Mouse (Mus musculus) CH12.LX (cell line): ENCODE data around the gene Khk. TPM values are rescaled to one million over a fixed set of nuclear protein-coding genes. Genes with fewer than 3 reads are reported as not detected.

Experiments used
- DNase-seq: peaks from one replicate; pipeline ENCODE4 v3.0.0-alpha.2; 2013; ENCODE audit errors: extremely low read depth
- H3K27ac ChIP-seq: 2 replicates; pipeline ENCODE4 v1.5.1; 2012; ENCODE audit warnings: low read depth, mild to moderate bottlenecking, control low read depth, moderate library complexity; ENCODE audit not compliant: insufficient read depth
- H3K27me3 ChIP-seq: replicated peaks from 2 replicates; pipeline ENCODE3; 2012; ENCODE audit warnings: inconsistent platforms
- H3K36me3 ChIP-seq, 2 experiments: replicated peaks in 1 of 2; 2 replicates each; pipeline versions ENCODE3 to v1.6.1; 2012; ENCODE audit warnings: inconsistent platforms in 1 of 2, low read length in 1 of 2, mild to moderate bottlenecking in 1 of 2, mixed read lengths in 1 of 2, moderate library complexity in 1 of 2; ENCODE audit not compliant: control insufficient read depth in 1 of 2, insufficient read depth in 1 of 2
- H3K4me1 ChIP-seq, 2 experiments: 2 replicates each; pipeline ENCODE4 v1.6.1; 2012; ENCODE audit warnings: inconsistent platforms in 1 of 2, moderate library complexity in 1 of 2; ENCODE audit not compliant: insufficient read depth in 2 of 2, control insufficient read depth in 1 of 2
- H3K4me2 ChIP-seq: 2 replicates; pipeline ENCODE4 v1.6.1; 2012; ENCODE audit warnings: low read depth, mild to moderate bottlenecking, control low read depth; ENCODE audit not compliant: poor library complexity, insufficient read depth, severe bottlenecking
- H3K4me3 ChIP-seq, 3 experiments: fragments of 150-350 bp in 1 of 3; sonication (generic) in 1 of 3; replicated peaks in 1 of 3; 2 replicates each; pipeline versions ENCODE3 to v1.5.1; 2011 to 2012; ENCODE audit warnings: low read depth in 2 of 3, low read length in 2 of 3, mild to moderate bottlenecking in 2 of 3, moderate library complexity in 2 of 3, control low read depth in 1 of 3, improper control_type of control experiment in 1 of 3, inconsistent platforms in 1 of 3, mixed read lengths in 1 of 3; ENCODE audit not compliant: poor library complexity in 1 of 3
- H3K79me2 ChIP-seq: replicated peaks from 2 replicates; pipeline ENCODE4 v1.6.1; 2012; ENCODE audit warnings: mild to moderate bottlenecking, moderate library complexity; ENCODE audit not compliant: control insufficient read depth, poor library complexity, insufficient read depth, severe bottlenecking; ENCODE audit errors: extremely low read depth
- H3K9ac ChIP-seq: 2 replicates; pipeline ENCODE4 v1.6.1; 2012; ENCODE audit warnings: low read depth, mild to moderate bottlenecking, control low read depth, moderate library complexity; ENCODE audit not compliant: insufficient read depth
- H3K9me3 ChIP-seq: replicated peaks from 2 replicates; pipeline ENCODE3; 2012; ENCODE audit warnings: low read length, inconsistent platforms, mixed read lengths
- BHLHE40 ChIP-seq: IDR thresholded peaks from 2 replicates; pipeline ENCODE4 v1.6.1; 2011; ENCODE audit warnings: mild to moderate bottlenecking, low read depth, low read length, improper control_type of control experiment
- CHD1 ChIP-seq: IDR thresholded peaks from 2 replicates; pipeline ENCODE4 v1.6.1; 2012; ENCODE audit warnings: low read depth, low read length, improper control_type of control experiment, inconsistent platforms
- E2F4 ChIP-seq: IDR thresholded peaks from 2 replicates; pipeline ENCODE4 v1.6.1; 2011; ENCODE audit warnings: low read depth, low read length, improper control_type of control experiment; ENCODE audit not compliant: insufficient replicate concordance
- GABPA ChIP-seq: IDR thresholded peaks from 2 replicates; pipeline ENCODE4 v1.6.1; 2012; ENCODE audit warnings: low read depth, low read length, improper control_type of control experiment, inconsistent platforms; ENCODE audit not compliant: insufficient replicate concordance
- IRF4 ChIP-seq: IDR thresholded peaks from 2 replicates; pipeline ENCODE4 v1.6.1; 2014; ENCODE audit warnings: low read depth, mild to moderate bottlenecking, inconsistent platforms, low read length, improper control_type of control experiment
- KAT2A ChIP-seq: IDR thresholded peaks from 2 replicates; pipeline ENCODE4 v1.6.1; 2012; ENCODE audit warnings: low read length, improper control_type of control experiment, inconsistent platforms; ENCODE audit not compliant: insufficient replicate concordance
- MAX ChIP-seq: IDR thresholded peaks from 2 replicates; pipeline ENCODE4 v1.6.1; 2011; ENCODE audit warnings: low read length, improper control_type of control experiment
- MEF2A ChIP-seq: IDR thresholded peaks from 2 replicates; pipeline ENCODE4 v1.6.1; 2014; ENCODE audit warnings: low read depth, mild to moderate bottlenecking, inconsistent platforms, low read length, improper control_type of control experiment, borderline replicate concordance
- NELFE ChIP-seq: IDR thresholded peaks from 2 replicates; pipeline ENCODE4 v1.6.1; 2011; ENCODE audit warnings: low read depth, low read length, improper control_type of control experiment
- NRF1 ChIP-seq: IDR thresholded peaks from 2 replicates; pipeline ENCODE4 v1.6.1; 2014; ENCODE audit warnings: low read depth, mild to moderate bottlenecking, inconsistent platforms, low read length, improper control_type of control experiment, moderate library complexity
- PAX5 ChIP-seq: IDR thresholded peaks from 2 replicates; pipeline ENCODE4 v1.6.1; 2012; ENCODE audit warnings: low read length, inconsistent platforms, mixed read lengths
- RCOR1 ChIP-seq: conservative IDR thresholded peaks from 2 replicates; pipeline ENCODE4 v1.6.1; 2012; ENCODE audit warnings: low read depth, mild to moderate bottlenecking, inconsistent platforms, low read length, improper control_type of control experiment
- SIN3A ChIP-seq: IDR thresholded peaks from 2 replicates; pipeline ENCODE4 v1.6.1; 2012; ENCODE audit warnings: low read length, improper control_type of control experiment, inconsistent platforms
- ZMIZ1 ChIP-seq: IDR thresholded peaks from 2 replicates; pipeline ENCODE4 v1.6.1; 2012; ENCODE audit warnings: low read depth, mild to moderate bottlenecking, inconsistent platforms, low read length, improper control_type of control experiment
- ZNF384 ChIP-seq: IDR thresholded peaks from 2 replicates; pipeline ENCODE4 v1.6.1; 2012; ENCODE audit warnings: low read depth, low read length, improper control_type of control experiment, inconsistent platforms
- dilution Hi-C: fragments of 300-500 bp; cut with MboI; formaldehyde crosslinking; loops from 2 replicates; pipeline ENCODE4 v1.14.3; 2020; ENCODE audit warnings: low sequenced_read_pairs; ENCODE audit not compliant: extremely low pct_unique_long_range_greater_than_20kb, extremely low pct_ligation_motif_present
- in situ Hi-C: fragments of 300-500 bp; cut with MboI; formaldehyde crosslinking; loops from 3 replicates; pipeline ENCODE4 v1.14.3; 2019; ENCODE audit warnings: low sequenced_read_pairs, low pct_ligation_motif_present, low pct_unique_long_range_greater_than_20kb, mixed read lengths
- polyA plus RNA-seq: library from polyadenylated mRNA; unstranded; fragments of >175 nt; gene quantifications from 2 replicates; pipeline ENCODE4 v1.2.1, GENCODE M21; 2012; ENCODE audit warnings: low read depth; ENCODE audit not compliant: insufficient read length
- total RNA-seq, 2 experiments: library from RNA; depleted of rRNA; stranded (reverse); fragments of 300-350 nt in 1 of 2; fragments of >200 nt in 1 of 2; gene quantifications; 2 replicates each; pipeline ENCODE4 v1.2.3; 2012 to 2014

Gene Khk
- total and polyA plus RNA-seq, 3 experiments, result 2.5 to 5.7 (median 3.7) TPM

- no peak for TF ChIP-seq ZNF384
- TF ChIP-seq SIN3A, result no peak
- TF ChIP-seq BHLHE40, result no peak
- no peak for TF ChIP-seq E2F4
- TF ChIP-seq PAX5, result no peak
- no peak for TF ChIP-seq KAT2A
- TF ChIP-seq IRF4, result no peak
- Histone ChIP-seq H3K27ac (no peak overlapping the region), H3K27me3 (peaks cover 48% of the 10 kb centered on the region), H3K4me3 (no peak overlapping the region), H3K79me2 (no peaks in the 10 kb centered on the region), H3K9ac (no peak overlapping the region), H3K36me3 (no peaks in the 10 kb centered on the region), H3K4me2 (no peak overlapping the region), H3K9me3 (no peaks in the 10 kb centered on the region), H3K4me1 (peaks cover 12 to 35% of the 10 kb centered on the region in 2 experiments)
- DNase-seq, result no peak
- in situ Hi-C loops (no loop called here), dilution Hi-C loops (no loop called here)
Observed at GRCm38 (mm10) chr5:30917348-30917747, 3.9 kb upstream of the Khk start.

- no peak for TF ChIP-seq RCOR1
- no peak for TF ChIP-seq NRF1
- TF ChIP-seq MAX, result no peak
- no peak for TF ChIP-seq MEF2A
- TF ChIP-seq ZMIZ1, result no peak
- no peak for TF ChIP-seq CHD1
- TF ChIP-seq GABPA, result no peak
- no peak for TF ChIP-seq NELFE
- H3K4me1 ChIP-seq, result peaks cover 12 to 42% of the 10 kb centered on the region in 2 experiments
- H3K79me2 ChIP-seq, result no peaks in the 10 kb centered on the region
- no peak overlapping the region for H3K9ac ChIP-seq
- no peak overlapping the region for H3K4me2 ChIP-seq
- H3K4me3 ChIP-seq, result no peak overlapping the region
- H3K9me3 ChIP-seq, result no peaks in the 10 kb centered on the region
- no peak for DNase-seq
- H3K27me3 ChIP-seq, result peaks cover 54% of the 10 kb centered on the region
- in situ Hi-C loops (no loop called here), dilution Hi-C loops (no loop called here)
- no peaks in the 10 kb centered on the region for H3K36me3 ChIP-seq
- H3K27ac ChIP-seq, result no peak overlapping the region
Observed at GRCm38 (mm10) chr5:30917891-30918670, 3.1 kb upstream of the Khk start.
